Mouse (Mus musculus) embryo, embryonic 10.5 days (tissue): ENCODE results near the gene Mindy4.

Experiments
- DNase-seq: peaks from one replicate; pipeline ENCODE4 v3.0.0-alpha.2; 2015; ENCODE audit warnings: low spot score

The Mindy4 gene

GRCm38 (mm10) chr6:55207786-55208185 is 4.6 kb downstream of the Mindy4 start:
- DNase-seq = peak; percentile 42

- DNase-seq = peak; percentile 43
These were observed 7.5 kb downstream of the Mindy4 start for GRCm38 (mm10) chr6:55210423-55211365.

DNA sequence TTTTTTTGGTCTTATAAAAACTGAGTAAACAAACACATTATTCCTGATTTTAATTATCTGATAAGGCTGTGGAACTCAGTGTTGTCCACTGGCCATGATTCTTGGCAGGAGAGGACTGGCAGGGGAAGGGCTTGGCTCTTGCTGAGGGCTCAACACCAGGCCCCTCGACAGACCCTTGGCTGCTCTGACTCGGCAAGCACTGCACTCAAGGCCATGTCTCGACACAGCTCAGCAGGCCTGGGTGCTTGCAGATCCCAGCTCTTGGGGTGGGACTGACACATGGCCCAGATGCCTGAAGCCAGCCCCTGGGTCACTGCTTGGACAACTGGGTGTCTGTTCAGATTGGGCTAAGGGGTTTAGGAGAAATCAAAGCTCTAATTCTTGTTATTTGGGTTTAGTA is 11.4 kb downstream of the Mindy4 start:
- no peak for DNase-seq

DNA sequence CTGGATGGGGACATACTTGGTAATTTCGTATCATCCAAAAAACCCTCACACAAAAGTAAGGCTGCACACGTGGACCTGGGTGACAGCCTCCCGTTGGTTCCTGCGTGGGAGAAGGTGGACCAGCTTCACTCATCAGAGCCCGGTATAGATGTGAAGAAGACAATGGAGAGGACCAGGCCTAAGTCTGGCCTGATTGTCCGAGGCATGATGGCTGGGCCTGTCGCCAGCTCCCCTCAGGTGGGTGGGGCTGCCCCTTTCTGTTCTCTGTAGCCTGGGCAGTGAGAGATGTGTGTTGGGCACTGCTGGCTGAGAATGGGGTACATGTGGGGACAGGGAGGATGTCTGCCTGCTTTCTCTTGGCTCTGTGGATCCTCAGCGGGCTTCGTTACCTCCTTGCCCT is 15.0 kb downstream of the Mindy4 start:
- no peak for DNase-seq

DNA sequence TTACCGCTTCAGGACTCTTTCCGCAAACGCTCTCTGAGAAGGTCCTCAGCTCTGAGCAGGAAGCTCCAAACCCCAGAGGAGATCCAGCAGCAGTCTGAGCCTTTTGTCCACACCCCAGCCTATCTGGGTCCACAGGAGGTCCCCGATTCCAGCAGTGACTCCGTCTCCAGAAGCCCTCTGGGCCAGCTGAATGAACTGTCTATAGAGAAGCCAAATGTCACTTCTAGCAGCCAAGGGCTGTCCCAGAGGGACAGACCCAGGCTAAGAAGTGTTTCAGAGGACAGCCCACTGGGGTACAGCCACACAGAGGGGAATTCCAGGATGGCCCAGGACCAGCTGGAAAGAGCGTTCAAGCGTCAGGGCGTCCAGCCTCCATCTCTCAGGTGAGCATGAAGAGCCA is 20.8 kb downstream of the Mindy4 start:
- DNase-seq = no peak

DNA sequence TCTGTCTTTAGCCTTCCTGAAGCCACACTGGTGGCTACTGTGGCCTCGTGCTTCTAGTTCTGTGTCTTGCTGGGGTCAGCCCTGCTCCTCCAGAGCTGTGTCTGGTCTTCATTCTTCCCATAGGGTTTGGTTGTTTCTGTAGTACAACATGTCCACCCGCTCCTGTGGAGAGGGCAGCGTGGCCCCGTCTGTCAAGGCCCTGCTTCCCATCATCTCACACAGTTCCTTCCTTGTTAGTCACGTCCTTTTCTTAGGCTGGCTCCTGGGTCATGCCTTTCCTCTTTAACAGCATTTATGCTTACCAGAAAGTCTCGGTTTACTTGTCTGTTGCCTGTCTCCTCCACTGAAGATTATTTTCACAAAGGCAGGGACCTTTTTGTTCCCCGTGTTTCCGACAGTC is 26.9 kb downstream of the Mindy4 start:
- no peak for DNase-seq

DNA sequence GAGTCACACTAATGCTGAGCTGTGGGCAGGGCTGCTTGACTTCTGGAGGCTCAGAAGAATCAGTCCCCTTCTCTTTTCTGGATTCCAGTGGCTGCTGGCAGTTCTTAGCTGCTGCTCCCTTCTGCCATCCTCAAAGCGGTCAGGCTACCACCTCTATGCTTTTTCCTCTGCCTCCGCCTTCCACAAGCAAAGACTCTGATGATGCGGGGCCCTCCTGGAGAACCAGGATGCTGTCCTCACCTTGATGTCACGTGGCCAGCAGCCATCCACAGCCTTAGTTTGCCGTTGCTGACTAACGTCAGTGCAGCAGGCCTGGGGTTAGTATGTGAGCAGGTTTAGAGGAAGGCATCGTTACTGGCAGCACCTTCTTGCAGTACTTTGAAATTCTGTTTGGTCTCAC is 28.9 kb downstream of the Mindy4 start:
- no peak for DNase-seq

GRCm38 (mm10) chr6:55232524-55233264 is 29.5 kb downstream of the Mindy4 start:
- DNase-seq = peak; percentile 90

GRCm38 (mm10) chr6:55233326-55233725 is 30.1 kb downstream of the Mindy4 start:
- no peak for DNase-seq

GRCm38 (mm10) chr6:55234636-55235035 is 31.5 kb downstream of the Mindy4 start:
- no peak for DNase-seq

DNA sequence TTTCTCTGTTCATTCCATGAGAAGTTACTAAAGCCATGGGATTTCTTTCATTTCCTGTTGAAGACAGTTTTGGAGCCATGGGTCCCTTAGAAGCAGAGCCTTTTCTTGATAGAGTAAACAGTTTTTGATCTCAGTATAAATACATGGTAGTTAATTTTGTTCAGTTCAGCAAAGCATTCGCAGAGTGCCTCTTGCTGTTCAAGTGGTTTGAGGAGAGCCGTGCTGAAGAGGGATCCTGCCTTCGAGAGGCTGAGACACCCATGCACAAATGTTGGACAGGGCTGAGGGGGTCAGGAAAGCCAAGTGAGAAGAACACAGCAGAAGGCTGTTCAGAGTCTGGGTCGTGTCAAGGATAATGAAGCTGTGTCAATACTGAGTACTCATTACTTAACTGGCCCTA is 32.5 kb downstream of the Mindy4 start:
- no peak for DNase-seq

DNA sequence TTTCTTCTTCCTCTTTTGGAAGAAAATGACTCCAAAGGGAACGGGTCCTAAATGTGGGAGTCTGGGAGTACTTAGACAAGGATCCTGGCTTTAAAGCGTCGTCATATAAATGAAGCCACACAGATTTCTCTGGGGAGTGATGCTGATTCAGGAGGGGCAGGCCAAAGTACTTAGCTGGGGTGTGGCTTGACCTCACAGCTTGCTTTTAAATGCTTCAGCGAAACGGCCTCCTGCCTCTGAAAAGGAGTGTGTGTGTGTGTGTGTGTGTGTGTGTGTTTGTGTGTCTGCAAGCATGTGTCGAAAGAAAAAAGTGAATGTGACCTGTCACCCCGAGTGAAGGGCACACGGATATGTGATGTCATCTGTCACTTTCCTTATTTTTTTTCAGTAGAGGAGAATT is 36.7 kb downstream of the Mindy4 start:
- DNase-seq = no peak

DNA sequence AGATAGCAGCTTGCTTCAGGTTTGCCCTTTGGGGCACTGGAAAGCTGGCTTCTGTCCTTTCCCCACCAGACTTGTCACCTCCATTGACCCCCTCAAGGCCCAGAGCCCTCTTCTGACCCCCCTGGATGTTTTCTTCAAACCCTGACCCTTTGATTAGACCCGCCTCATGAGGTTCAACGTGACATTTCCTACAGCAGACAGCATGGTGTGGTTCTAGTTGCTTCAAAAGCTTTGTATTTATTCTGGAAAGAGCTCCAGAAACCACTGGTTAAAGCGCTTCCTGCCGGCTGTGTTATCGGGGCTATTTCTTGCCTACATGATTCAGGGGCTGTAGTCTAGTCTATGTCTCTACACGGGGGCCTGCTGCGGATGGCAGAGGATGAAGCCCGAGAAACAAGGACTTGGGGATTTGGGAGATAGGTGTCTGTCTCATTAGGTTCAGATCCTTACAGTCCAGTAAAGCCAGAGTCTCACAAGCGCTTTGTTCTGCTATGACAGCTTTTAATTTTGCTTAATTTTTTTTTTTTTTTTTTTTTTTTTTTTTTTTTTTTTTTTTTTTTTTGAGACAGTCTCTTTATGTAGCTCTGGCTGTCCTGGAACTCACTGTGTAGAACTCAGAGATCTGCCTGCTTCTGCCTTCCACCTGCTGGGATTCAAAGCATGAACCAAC is 37.5 kb downstream of the Mindy4 start:
- no peak for DNase-seq

DNA sequence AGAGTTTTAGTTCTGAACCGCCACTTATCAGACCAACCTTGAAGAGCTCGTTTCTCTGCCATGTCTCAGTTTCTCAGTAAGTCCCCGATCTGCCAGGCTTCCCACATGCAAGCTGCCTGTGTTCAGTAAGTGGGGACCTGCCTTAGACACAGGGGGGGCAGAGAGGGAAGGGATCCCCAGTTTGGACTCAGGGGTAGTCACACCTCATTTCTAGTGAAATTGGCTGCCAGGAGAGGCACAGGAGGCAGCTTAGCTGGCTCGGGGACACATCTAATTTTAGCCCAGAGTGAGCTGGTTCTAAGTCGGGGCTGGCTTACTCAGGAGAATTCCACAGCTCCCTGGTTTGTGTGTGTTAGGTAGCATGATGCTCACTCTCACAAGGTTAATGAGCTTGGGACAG is 38.3 kb downstream of the Mindy4 start:
- DNase-seq = no peak

GRCm38 (mm10) chr6:55245680-55246079 is 42.5 kb downstream of the Mindy4 start:
- no peak for DNase-seq

DNA sequence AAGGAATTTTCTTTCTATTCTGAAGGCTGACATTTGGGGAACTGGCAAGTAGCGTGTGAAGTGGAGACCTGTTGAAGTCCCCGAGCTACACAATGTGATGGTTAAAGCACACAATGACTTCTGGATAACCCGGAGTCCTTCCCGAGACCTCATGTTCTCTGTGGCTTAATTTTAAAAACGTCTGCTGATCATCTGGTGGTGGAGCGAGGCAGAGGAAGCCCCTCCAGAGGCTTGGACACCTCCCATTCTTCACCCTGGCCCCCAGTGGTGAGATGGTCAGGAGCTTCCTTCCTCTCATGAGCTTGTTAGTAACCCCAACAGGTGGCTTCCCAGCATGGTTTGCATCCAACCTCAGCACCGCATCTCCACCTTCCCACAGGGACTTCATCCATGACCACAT is 43.3 kb downstream of the Mindy4 start:
- DNase-seq = no peak

- no peak for DNase-seq
These were observed 43.8 kb downstream of the Mindy4 start for GRCm38 (mm10) chr6:55246911-55247438.

DNA sequence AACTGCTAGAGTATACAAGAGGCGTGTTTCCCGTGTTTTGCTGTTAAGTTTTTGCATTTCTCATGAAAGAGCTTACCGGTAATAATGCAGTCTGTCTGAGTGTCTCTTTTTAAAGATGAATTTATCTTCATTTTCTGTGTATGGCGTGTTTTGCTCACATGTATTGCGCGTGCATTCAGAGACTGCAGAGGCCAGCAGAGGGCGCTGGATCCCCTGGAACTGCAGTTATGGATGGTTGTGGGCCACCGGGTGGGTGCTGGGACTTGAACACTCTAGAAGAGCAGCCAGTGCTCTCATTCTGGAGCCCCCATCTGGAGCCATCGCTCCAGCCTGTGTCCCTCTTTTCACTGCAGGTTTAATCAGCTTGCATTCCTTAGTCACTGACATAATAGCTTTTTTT is 46.1 kb downstream of the Mindy4 start:
- DNase-seq = no peak

GRCm38 (mm10) chr6:55250809-55251208 is 47.6 kb downstream of the Mindy4 start:
- no peak for DNase-seq

DNA sequence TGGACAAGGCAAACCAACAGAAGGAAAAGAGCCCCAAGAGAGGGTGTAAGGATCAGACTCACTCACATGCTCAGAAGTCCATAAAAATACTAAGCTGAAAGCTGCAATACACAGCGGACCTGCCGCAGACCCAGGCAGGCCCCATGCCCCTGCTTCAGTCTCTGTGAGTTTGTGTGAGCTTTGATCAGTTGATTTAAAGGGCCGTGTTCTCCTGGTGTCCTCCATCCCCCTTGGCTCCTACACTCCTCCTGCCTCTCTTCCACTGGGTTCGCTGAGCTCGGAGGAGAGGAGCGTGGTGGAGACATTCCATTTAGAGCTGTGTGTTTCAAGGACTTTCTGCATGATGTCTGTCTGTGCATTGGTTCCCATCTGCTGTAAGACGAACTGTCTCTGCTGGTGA is 48.4 kb downstream of the Mindy4 start:
- DNase-seq = no peak

DNA sequence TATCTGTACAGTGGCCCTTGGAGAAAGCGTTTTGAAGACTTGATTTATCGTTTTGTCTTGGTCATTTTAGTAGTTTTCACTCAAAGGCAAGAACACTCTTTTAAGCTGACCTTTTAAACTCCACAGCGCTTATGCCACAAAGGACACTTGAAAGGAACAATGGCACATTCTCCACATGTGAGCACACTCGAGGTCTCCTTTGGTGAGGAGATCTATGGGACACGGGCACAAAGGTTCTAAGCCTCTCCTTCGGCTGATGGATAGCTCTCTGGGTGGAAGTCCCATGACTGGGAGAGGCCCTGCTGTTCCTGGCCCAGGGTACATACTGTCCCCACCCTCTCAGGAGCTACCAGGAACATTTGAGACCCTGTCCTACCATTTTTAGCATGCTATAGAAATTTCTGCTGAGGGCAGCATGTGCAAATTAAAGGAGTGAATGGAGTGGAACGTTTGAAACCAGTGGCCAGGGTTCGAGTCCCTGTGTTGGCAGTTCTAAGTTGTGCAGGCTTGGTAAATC is 49.6 kb downstream of the Mindy4 start:
- no peak for DNase-seq

DNA sequence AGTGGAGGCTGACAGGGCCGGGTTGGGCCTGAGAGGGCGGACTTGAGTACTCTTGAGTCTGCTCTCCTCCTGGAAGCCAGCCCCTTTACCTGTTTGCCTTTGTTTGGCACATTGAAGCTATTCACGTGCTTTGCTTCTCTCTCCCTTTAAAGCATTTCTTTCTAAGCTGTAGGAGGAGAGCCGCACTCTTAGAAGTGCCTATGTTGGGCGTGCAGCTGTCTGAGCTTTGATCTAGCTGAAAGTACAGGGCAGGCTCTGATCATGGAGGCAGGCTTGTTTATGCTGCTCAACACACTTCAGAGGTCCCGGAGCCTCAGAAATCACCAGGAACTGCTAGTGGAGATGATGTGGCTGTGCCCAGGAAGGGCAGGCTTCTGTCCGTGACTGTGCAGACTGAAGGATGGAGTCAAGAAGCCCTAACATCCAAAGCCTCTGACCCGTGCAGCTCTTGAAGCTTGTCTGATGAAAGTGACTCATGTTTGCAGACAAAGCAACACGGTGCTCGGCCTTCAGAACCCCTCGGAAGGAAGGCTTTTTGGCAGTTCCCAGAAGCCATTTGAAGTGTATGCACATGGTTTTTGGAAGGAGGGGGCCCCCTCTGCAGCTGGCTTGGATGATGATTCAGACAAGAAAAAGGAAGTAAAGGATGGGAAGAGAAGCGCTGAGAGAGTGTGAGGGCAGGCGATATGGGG is 53.5 kb downstream of the Mindy4 start:
- DNase-seq = no peak
